8 mouse cellular contexts compared by ENCODE assay signal in the genomic region with DNA sequence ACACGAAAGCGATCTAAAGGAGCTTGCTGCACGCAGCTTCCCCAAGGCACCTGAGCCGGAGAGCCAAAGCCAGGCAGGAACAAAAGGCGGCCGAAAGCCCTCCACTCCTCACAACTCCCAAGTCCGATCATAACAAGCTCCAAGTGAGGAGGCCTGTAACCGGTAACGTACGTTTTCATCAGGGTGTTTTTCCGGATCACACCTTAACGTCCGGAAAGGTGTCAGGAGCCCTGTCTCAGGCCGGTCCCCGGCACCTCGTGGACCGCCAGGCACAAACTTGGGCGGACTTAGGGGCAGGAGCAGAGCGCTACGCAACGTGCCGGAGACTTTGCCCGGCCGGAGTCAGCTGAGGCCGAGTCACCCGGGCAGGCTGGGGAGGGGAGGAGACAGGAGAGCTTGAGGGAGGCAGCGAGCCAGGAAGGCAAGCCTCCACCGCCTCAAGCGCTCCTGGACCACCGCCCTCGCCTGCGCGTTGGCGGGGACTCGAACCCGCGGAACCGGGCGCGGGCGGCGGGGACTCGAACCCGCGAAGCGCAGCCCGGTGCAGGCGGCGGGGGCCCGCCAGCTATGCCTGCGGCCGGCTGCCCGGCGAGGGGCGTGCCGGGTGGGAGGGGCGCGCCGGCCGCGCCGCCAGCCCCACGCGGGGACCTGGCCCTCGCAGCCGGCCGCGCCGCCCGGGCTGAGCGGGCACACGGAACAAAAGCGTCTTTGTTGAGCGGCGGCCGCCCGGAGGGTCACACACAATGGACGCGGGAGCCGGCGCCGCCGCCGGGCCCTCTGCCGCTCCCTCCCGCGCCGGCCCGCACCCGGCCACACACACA. TPM values are rescaled to one million over a fixed set of nuclear protein-coding genes. Genes with fewer than 3 reads are reported as not detected.
DNase-seq lines count a peak whose midpoint lies in the region; ATAC-seq and TF ChIP-seq lines count a peak whose summit lies in the region.

No protein-coding gene starts in this region.

- H3K27ac ChIP-seq in embryonic fibroblast, embryonic 13.5 days (ENCODE audit: insufficient read depth, low read length), result peak overlapping the region; percentile 94
- peak overlapping the region; percentile 96 for H3K27ac ChIP-seq in midbrain, postnatal 0 days (ENCODE audit: low read depth, low read length)

- no peaks in the 10 kb centered on the region for H3K27me3 ChIP-seq in midbrain, postnatal 0 days (ENCODE audit: insufficient read depth, low read length)

- WGBS in midbrain, postnatal 0 days, result under 1% methylated on average over 56 of the region's 90 CpGs

- no peaks in the 10 kb centered on the region for H3K36me3 ChIP-seq in midbrain, postnatal 0 days (ENCODE audit: insufficient read depth, low read length)

- H3K9me3 ChIP-seq in midbrain, postnatal 0 days (ENCODE audit: low read length), result no peaks in the 10 kb centered on the region

- peak; percentile 67 for TF ChIP-seq POLR2A in embryonic fibroblast, embryonic 13.5 days (IDR thresholded peaks at IDR 0.05; ENCODE audit: low read depth, low read length)

- peak; percentile 88 for ATAC-seq in midbrain, postnatal 0 days (ENCODE audit: low FRiP score)

- peak overlapping the region; percentile 77 for H3K4me2 ChIP-seq in midbrain, postnatal 0 days (ENCODE audit: low read depth, low read length, poor library complexity, severe bottlenecking)

- peak; percentile 71 to 75 for DNase-seq in B cell, adult 2 months
- DNase-seq in adrenal gland, postnatal 4 days (ENCODE audit: low spot score in 2 of 2), result peak; percentile 20 to 64
- DNase-seq in heart, adult 8-10 months (ENCODE audit: low spot score), result peak; percentile 76
- DNase-seq in kidney, adult 8-10 months, result peak; percentile 85
- DNase-seq in liver, result peak; percentile 77
- peak; percentile 75 for DNase-seq in midbrain, postnatal 0 days (ENCODE audit: low spot score)
- DNase-seq in spleen, postnatal 10 days (ENCODE audit: low spot score in 2 of 2), result peak; percentile 72 to 74

- H3K9ac ChIP-seq in midbrain, postnatal 0 days (replicated peaks; ENCODE audit: low read length, poor library complexity, severe bottlenecking), result peak overlapping the region; percentile 88

- peak overlapping the region; percentile 98 for H3K4me3 ChIP-seq in embryonic fibroblast, embryonic 13.5 days (ENCODE audit: insufficient read depth, low read length)
- peak overlapping the region; percentile 72 for H3K4me3 ChIP-seq in midbrain, postnatal 0 days (ENCODE audit: low read depth, low read length)

- peaks cover 16% of the 10 kb centered on the region for H3K4me1 ChIP-seq in embryonic fibroblast, embryonic 13.5 days (ENCODE audit: control insufficient read depth, insufficient read depth, low read length)
- 0 out of 2 replicates have a peak, but pooled peaks cover 2% of the 10 kb centered on the region for H3K4me1 ChIP-seq in midbrain, postnatal 0 days (ENCODE audit: insufficient read depth, low read length)

- no peak for TF ChIP-seq CTCF in embryonic fibroblast, embryonic 13.5 days (IDR thresholded peaks at IDR 0.05; ENCODE audit: borderline replicate concordance, insufficient read depth, low read length)
- no peak for TF ChIP-seq CTCF in midbrain, postnatal 0 days (IDR thresholded peaks at IDR 0.05)

RNA-seq across cellular contexts. Expression of a gene that starts 0.6 kb away (rescaled TPM):
- 10 to 100 TPM; 45.4 to 46.7 TPM for total RNA-seq in adrenal gland, postnatal 4 days (2021)
- 107 and 120 TPM in 2 replicates for polyA plus RNA-seq in embryonic fibroblast, embryonic 13.5 days (2011; ENCODE audit: insufficient read length, low read depth, missing spikeins)
- 10 to 100 TPM; 21.8 to 25.3 (median 22.6) TPM for total RNA-seq in heart, adult 8-10 months (2022)
- total RNA-seq in midbrain, postnatal 0 days (2014; rRNA removed), result 164 and 181 TPM in 2 replicates
- polyA plus RNA-seq in midbrain, postnatal 0 days (2015; fragmentation: Nextera tagmentation; extraction: Ambion mirVana), result 103 and 109 TPM in 2 replicates

RNA-seq across cellular contexts. Expression of a gene that starts 32.1 kb away (rescaled TPM):
- 10 to 100 TPM; 36.0 to 37.0 TPM for total RNA-seq in adrenal gland, postnatal 4 days (2021)
- polyA plus RNA-seq in embryonic fibroblast, embryonic 13.5 days (2011; ENCODE audit: insufficient read length, low read depth, missing spikeins), result 29.6 and 30.6 TPM in 2 replicates
- total RNA-seq in heart, adult 8-10 months (2022), result 10 to 100 TPM in 3 of 4 experiments, 1 to 10 TPM in 1; 8.9 to 14.0 (median 12.8) TPM
- 27.7 and 27.8 TPM in 2 replicates for total RNA-seq in midbrain, postnatal 0 days (2014; rRNA removed)
- 43.0 and 45.0 TPM in 2 replicates for polyA plus RNA-seq in midbrain, postnatal 0 days (2015; fragmentation: Nextera tagmentation; extraction: Ambion mirVana)

Comparison
In these comparisons a context has a peak if more than half of its experiments do, and no peak if none do; other contexts are left out.
1. Peak in every context shown above with its lines: DNase-seq, ATAC-seq, H3K4me3 ChIP-seq and H3K27ac ChIP-seq.